Mouse (Mus musculus): ENCODE measurements around the gene Ddhd1. TPM values are rescaled to one million over a fixed set of nuclear protein-coding genes. Genes with fewer than 3 reads are reported as not detected.

Gene Ddhd1
- polyA plus RNA-seq, 1 experiment from 2014 or later: 18.6 TPM

GRCm38 (mm10) chr14:45676722-45677121 lies 18.8 kb upstream of the Ddhd1 start:
- Histone ChIP-seq H3K4me2 (ENCODE audit: low read length) (no peak overlapping the region), H3K9me3 (ENCODE audit: control insufficient read depth, low read length) (no peaks in the 10 kb centered on the region), H3K27ac (ENCODE audit: low read depth, low read length) (no peak overlapping the region), H3K4me1 (ENCODE audit: control insufficient read depth, insufficient read depth, low read depth, low read length) (no peaks in the 10 kb centered on the region), H3K4me3 (ENCODE audit: low read length) (no peak overlapping the region), H3K9ac (ENCODE audit: low read depth, low read length) (no peak overlapping the region), H3K36me3 (ENCODE audit: control insufficient read depth, insufficient read depth, low read length) (no peaks in the 10 kb centered on the region), H3K27me3 (replicated peaks; ENCODE audit: control insufficient read depth, insufficient read depth, low read length) (no peaks in the 10 kb centered on the region)
- ATAC-seq: no peak
- 83% methylated on average over 6 of the region's 6 CpGs for WGBS

GRCm38 (mm10) chr14:45668325-45668724 lies 10.4 kb upstream of the Ddhd1 start:
- Histone ChIP-seq H3K9me3 (ENCODE audit: control insufficient read depth, low read length) (no peaks in the 10 kb centered on the region), H3K27me3 (replicated peaks; ENCODE audit: control insufficient read depth, insufficient read depth, low read length) (no peaks in the 10 kb centered on the region), H3K9ac (ENCODE audit: low read depth, low read length) (no peak overlapping the region), H3K4me1 (ENCODE audit: control insufficient read depth, insufficient read depth, low read depth, low read length) (no peaks in the 10 kb centered on the region), H3K4me3 (ENCODE audit: low read length) (no peak overlapping the region), H3K27ac (ENCODE audit: low read depth, low read length) (no peak overlapping the region), H3K36me3 (ENCODE audit: control insufficient read depth, insufficient read depth, low read length) (no peaks in the 10 kb centered on the region), H3K4me2 (ENCODE audit: low read length) (no peak overlapping the region)
- WGBS: 74% methylated on average over 4 of the region's 4 CpGs
- no peak for ATAC-seq

GRCm38 (mm10) chr14:45667231-45667630 lies 9.3 kb upstream of the Ddhd1 start:
- Histone ChIP-seq H3K9ac (ENCODE audit: low read depth, low read length) (no peak overlapping the region), H3K27ac (ENCODE audit: low read depth, low read length) (no peak overlapping the region), H3K27me3 (replicated peaks; ENCODE audit: control insufficient read depth, insufficient read depth, low read length) (no peaks in the 10 kb centered on the region), H3K9me3 (ENCODE audit: control insufficient read depth, low read length) (no peaks in the 10 kb centered on the region), H3K36me3 (ENCODE audit: control insufficient read depth, insufficient read depth, low read length) (no peaks in the 10 kb centered on the region), H3K4me1 (ENCODE audit: control insufficient read depth, insufficient read depth, low read depth, low read length) (no peaks in the 10 kb centered on the region), H3K4me2 (ENCODE audit: low read length) (no peak overlapping the region), H3K4me3 (ENCODE audit: low read length) (no peak overlapping the region)
- ATAC-seq: no peak
- WGBS: 68% methylated on average over 2 of the region's 2 CpGs

DNA sequence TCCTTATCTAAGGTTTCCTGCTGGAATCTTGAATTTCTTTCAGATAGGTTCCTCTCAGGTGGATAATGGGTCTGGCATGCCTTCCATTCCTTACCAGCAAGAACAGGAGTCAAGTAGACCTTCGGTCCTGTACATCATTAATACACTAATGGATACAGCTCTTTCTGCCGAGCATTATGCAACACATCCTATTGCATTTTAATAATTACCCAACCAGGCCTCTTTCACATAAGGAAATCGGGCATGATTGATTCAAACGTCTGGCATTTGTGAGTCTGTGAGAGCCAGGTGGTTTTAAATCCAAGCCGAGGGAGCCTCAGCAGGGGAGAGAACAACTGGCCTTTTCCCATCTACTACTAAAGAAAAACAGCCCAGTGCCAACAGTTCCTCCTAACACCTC lies 3.6 kb upstream of the Ddhd1 start:
- no peaks in the 10 kb centered on the region for H3K27me3 ChIP-seq (replicated peaks; ENCODE audit: control insufficient read depth, insufficient read depth, low read length)
- H3K9ac ChIP-seq (ENCODE audit: low read depth, low read length): no peak overlapping the region
- no peak overlapping the region for H3K27ac ChIP-seq (ENCODE audit: low read depth, low read length)
- no peak overlapping the region for H3K4me3 ChIP-seq (ENCODE audit: low read length)
- H3K4me2 ChIP-seq (ENCODE audit: low read length): no peak overlapping the region
- H3K36me3 ChIP-seq (ENCODE audit: control insufficient read depth, insufficient read depth, low read length): no peaks in the 10 kb centered on the region
- ATAC-seq: no peak
- no peaks in the 10 kb centered on the region for H3K9me3 ChIP-seq (ENCODE audit: control insufficient read depth, low read length)
- 45% methylated on average over 5 of the region's 5 CpGs for WGBS
- peaks cover 1% of the 10 kb centered on the region for H3K4me1 ChIP-seq (ENCODE audit: control insufficient read depth, insufficient read depth, low read depth, low read length)

DNA sequence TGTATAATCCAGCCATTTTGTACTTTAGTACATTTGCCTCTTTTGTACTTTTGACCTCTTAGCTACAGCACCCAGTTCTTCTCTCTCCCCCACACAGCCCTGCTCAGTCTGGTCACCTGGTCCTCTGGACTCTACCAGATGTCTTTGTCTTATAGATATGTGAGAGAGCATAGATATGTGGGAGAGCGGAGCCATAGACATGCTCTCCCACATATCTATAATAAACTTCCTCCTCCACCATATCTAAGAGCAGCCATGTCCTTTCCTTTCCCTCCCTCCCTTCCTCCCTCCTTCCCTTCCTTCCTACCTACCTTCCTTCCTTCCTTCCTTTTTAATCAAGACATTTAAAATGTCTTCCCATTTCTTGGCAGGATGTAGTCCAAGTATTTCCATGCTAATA lies 2.4 kb upstream of the Ddhd1 start:
- no peaks in the 10 kb centered on the region for H3K36me3 ChIP-seq (ENCODE audit: control insufficient read depth, insufficient read depth, low read length)
- H3K27me3 ChIP-seq (replicated peaks; ENCODE audit: control insufficient read depth, insufficient read depth, low read length): no peaks in the 10 kb centered on the region
- peaks cover 10% of the 10 kb centered on the region for H3K4me1 ChIP-seq (ENCODE audit: control insufficient read depth, insufficient read depth, low read depth, low read length)
- no peak overlapping the region for H3K4me2 ChIP-seq (ENCODE audit: low read length)
- no peak overlapping the region for H3K9ac ChIP-seq (ENCODE audit: low read depth, low read length)
- WGBS: 89% methylated on average over 1 of the region's 1 CpGs
- ATAC-seq: no peak
- no peak overlapping the region for H3K27ac ChIP-seq (ENCODE audit: low read depth, low read length)
- no peak overlapping the region for H3K4me3 ChIP-seq (ENCODE audit: low read length)
- H3K9me3 ChIP-seq (ENCODE audit: control insufficient read depth, low read length): no peaks in the 10 kb centered on the region

DNA sequence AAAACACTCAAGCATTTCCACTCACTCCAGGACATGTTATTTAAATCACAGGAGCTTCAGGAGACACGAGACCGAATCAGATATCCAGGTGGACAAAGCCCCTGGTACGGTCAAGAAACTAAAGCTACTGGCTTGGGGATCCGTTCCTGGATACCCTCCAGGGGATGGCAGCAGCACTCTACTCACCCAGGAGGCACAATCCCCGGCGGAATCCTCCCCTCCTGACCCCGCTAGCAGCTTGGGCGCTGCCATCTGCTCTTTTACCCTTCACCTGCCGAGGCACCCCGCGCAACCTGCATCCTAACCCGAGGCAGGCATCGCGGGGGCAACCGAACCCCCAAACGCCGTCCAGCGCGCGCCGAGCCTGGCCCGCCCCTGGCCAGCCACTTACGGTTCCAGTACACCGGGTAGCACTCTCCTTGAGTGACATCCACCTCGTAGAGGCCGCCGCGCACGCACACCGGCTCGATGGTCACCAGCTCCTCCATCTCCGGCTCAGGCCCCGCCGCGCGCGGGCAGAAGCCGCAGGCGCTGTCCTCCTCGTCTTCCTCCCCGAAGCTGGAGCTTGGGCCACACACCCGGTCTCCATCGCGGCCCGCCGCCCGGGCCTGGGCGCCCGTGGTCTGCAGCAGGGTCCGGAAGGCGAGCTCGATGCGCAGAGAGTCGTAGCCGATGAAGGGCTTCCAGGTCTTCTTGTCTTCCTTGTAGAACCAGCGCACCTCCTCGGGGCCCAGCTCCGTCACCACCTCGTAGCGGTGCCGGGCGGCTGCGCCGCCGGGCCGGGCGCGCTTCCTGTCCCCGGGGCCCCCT lies 907 bp downstream of the Ddhd1 start:
- under 1% methylated on average over 58 of the region's 69 CpGs for WGBS

DNA sequence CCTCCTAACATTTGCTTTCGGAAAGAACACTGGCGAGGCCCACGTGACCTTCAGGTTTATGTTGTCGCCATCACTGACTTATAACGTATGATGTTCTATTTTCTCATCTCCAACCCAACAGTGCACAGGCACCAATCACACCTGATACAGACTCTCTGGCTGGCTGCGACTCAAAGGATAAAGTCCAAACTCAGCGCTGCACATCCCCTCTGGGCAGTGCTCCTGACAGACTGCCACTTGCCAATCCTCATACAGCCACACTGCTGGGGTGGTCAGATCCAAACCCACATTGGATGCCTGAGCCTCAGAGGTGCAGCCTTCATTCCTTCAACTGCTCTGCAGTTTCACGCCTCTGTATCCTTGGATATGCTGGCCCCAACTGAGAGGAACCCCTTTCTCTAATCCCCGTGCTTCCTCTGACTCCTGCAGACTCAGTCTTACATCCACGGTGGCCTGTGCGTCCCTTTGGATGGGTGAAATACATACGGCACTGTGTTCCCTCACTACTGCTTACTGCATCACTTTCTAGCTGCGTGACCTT lies 3.0 kb downstream of the Ddhd1 start:
- peak overlapping the region; percentile 67 for H3K4me2 ChIP-seq (ENCODE audit: low read length)
- H3K4me1 ChIP-seq (ENCODE audit: control insufficient read depth, insufficient read depth, low read depth, low read length): peaks cover 29% of the 10 kb centered on the region
- no peak for ATAC-seq
- H3K9ac ChIP-seq (ENCODE audit: low read depth, low read length): peak overlapping the region; percentile 5; the same call in 1 of the 2 replicates
- no peaks in the 10 kb centered on the region for H3K9me3 ChIP-seq (ENCODE audit: control insufficient read depth, low read length)
- H3K27me3 ChIP-seq (replicated peaks; ENCODE audit: control insufficient read depth, insufficient read depth, low read length): no peaks in the 10 kb centered on the region
- no peak overlapping the region for H3K27ac ChIP-seq (ENCODE audit: low read depth, low read length)
- peak overlapping the region; percentile 85 for H3K4me3 ChIP-seq (ENCODE audit: low read length)
- WGBS: 75% methylated on average over 13 of the region's 13 CpGs
- H3K36me3 ChIP-seq (ENCODE audit: control insufficient read depth, insufficient read depth, low read length): no peaks in the 10 kb centered on the region

More for the DNA sequence above, 907 bp downstream of the Ddhd1 start:
- Histone ChIP-seq H3K4me2 (ENCODE audit: low read length) (peak overlapping the region; percentile 67), H3K9ac (ENCODE audit: low read depth, low read length) (peak overlapping the region; percentile 93), H3K4me3 (ENCODE audit: low read length) (peak overlapping the region; percentile 85), H3K27ac (ENCODE audit: low read depth, low read length) (peak overlapping the region; percentile 92), H3K4me1 (ENCODE audit: control insufficient read depth, insufficient read depth, low read depth, low read length) (peaks cover 27% of the 10 kb centered on the region), H3K27me3 (replicated peaks; ENCODE audit: control insufficient read depth, insufficient read depth, low read length) (no peaks in the 10 kb centered on the region), H3K9me3 (ENCODE audit: control insufficient read depth, low read length) (no peaks in the 10 kb centered on the region), H3K36me3 (ENCODE audit: control insufficient read depth, insufficient read depth, low read length) (no peaks in the 10 kb centered on the region)
- peak; percentile 55 for ATAC-seq

DNA sequence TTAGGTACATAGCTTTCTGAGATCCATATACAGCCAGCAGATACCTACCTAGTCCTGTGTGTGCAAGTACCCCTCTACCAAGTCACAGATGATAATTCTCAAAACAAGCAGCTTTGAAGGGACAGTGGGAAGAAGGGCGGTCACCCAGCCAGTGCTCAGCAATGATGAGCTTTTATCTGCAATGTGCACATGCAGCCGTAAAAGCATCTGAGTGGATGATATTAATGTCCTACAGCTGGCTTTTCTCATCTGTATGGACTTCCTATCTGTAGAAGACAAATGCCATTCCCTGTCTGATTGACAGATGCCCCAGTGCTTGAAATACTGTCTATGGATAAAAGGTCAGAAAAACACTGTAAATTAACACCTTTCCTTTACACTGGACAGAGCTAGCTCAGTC lies 4.2 kb downstream of the Ddhd1 start:
- Histone ChIP-seq H3K27me3 (replicated peaks; ENCODE audit: control insufficient read depth, insufficient read depth, low read length) (no peaks in the 10 kb centered on the region), H3K4me2 (ENCODE audit: low read length) (peak overlapping the region; percentile 20; the same call in 1 of the 2 replicates), H3K36me3 (ENCODE audit: control insufficient read depth, insufficient read depth, low read length) (no peaks in the 10 kb centered on the region), H3K9me3 (ENCODE audit: control insufficient read depth, low read length) (no peaks in the 10 kb centered on the region), H3K4me3 (ENCODE audit: low read length) (no peak overlapping the region), H3K27ac (ENCODE audit: low read depth, low read length) (no peak overlapping the region), H3K9ac (ENCODE audit: low read depth, low read length) (no peak overlapping the region), H3K4me1 (ENCODE audit: control insufficient read depth, insufficient read depth, low read depth, low read length) (peaks cover 29% of the 10 kb centered on the region)
- no peak for ATAC-seq
- 72% methylated on average over 2 of the region's 2 CpGs for WGBS

DNA sequence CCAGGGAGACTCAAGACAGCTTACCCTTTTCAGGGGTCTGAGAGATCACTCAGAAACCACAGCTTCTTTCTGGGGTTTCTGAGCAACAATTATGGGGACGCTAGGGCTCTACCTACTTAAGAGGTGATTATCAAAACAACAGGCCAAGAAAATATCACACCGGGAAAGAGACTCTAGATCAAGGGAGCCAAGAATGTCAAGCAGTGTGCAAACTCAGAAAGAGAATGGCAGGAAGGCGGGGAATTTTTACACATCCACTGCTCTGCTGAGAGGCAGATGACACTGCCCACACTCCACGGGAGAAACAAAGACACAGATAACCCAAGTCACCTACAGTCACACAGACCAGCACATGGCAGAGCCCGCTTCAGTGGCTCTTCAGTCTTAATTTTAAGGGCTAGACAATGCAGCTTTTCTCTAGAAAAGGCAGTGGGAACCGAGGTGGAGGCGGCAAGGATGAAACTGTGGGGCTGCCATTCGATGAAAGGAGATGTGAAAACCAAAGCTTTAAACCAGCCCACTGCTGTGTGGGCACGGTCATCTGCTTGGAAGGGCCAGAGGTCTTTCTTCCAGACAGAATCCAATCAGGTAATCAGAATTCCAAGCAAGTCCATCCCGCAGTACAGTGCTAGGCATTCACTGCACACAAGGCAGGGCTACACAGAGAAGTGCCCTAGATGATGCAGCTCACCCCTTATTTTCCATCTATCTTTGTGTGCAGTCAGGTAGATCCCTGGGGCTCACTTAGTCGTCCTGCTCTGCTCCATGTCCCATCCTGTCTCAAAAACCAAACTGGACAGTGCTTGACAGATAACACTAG lies 8.7 kb downstream of the Ddhd1 start:
- Histone ChIP-seq H3K36me3 (ENCODE audit: control insufficient read depth, insufficient read depth, low read length) (no peaks in the 10 kb centered on the region), H3K9me3 (ENCODE audit: control insufficient read depth, low read length) (no peaks in the 10 kb centered on the region), H3K4me1 (ENCODE audit: control insufficient read depth, insufficient read depth, low read depth, low read length) (peaks cover 18% of the 10 kb centered on the region), H3K4me2 (ENCODE audit: low read length) (peak overlapping the region; percentile 9; the same call in 1 of the 2 replicates), H3K9ac (ENCODE audit: low read depth, low read length) (no peak overlapping the region), H3K27me3 (replicated peaks; ENCODE audit: control insufficient read depth, insufficient read depth, low read length) (no peaks in the 10 kb centered on the region), H3K27ac (ENCODE audit: low read depth, low read length) (peak overlapping the region; percentile 45; the same call in 1 of the 2 replicates), H3K4me3 (ENCODE audit: low read length) (no peak overlapping the region)
- peak; percentile 60 for ATAC-seq
- 37% methylated on average over 11 of the region's 11 CpGs for WGBS
